Mouse (Mus musculus) layer of hippocampus, postnatal 10 days (tissue): Measurements from ENCODE around the gene Pofut1. TPM values are rescaled to one million over a fixed set of nuclear protein-coding genes. Genes with fewer than 3 reads are reported as not detected.

Experiments used
- DNase-seq, 2 experiments: peaks; one replicate each; pipeline ENCODE4 v3.0.0; 2021; ENCODE audit warnings: low spot score in 2 of 2
- total RNA-seq, 2 experiments: library from RNA; stranded (reverse); gene quantifications; 2 replicates each; pipeline ENCODE4 v1.2.3; 2021

Pofut1 gene
- total RNA-seq, 2 experiments from 2014 or later, result 18.0 to 22.9 TPM

DNA sequence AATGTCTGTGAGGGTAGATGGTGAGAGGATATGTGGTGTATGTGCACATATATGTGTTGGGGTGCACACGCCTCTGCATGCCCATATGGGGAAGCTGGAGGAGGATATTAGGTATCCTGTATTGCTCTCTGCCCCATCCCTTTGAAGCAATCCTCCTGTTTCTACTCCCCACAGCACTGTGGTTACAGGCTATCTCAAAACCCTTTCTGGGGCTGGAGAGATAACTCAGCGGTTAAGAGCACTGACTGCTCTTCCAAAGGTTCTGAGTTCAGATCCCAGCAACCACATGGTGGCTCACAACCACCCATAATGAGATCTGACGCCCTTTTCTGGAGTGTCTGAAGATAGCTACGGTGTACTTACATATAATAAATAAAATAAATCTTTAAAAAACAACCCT lies 45.2 kb downstream of the Pofut1 start:
- no peak for DNase-seq

DNA sequence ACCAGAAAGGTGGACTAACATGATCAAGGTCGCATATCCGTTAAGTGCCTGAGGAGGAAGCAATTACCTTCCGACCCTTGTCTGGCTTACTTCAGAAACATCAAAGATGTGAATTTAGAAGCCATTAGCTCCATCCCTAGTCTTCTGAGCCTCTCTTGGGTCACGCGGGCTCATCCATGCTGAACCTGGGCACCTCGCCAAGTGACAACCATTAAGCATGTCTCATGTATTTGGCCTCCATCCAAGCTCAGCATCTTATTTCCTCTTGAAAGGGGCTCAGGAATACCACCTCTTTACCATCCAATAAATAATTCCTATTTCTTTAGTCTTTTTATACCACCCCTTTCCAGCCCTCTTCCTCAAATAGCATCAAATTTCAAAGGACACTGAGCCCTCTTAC lies 46.5 kb downstream of the Pofut1 start:
- DNase-seq, result peak in 1 of 2 experiments; percentile 18

DNA sequence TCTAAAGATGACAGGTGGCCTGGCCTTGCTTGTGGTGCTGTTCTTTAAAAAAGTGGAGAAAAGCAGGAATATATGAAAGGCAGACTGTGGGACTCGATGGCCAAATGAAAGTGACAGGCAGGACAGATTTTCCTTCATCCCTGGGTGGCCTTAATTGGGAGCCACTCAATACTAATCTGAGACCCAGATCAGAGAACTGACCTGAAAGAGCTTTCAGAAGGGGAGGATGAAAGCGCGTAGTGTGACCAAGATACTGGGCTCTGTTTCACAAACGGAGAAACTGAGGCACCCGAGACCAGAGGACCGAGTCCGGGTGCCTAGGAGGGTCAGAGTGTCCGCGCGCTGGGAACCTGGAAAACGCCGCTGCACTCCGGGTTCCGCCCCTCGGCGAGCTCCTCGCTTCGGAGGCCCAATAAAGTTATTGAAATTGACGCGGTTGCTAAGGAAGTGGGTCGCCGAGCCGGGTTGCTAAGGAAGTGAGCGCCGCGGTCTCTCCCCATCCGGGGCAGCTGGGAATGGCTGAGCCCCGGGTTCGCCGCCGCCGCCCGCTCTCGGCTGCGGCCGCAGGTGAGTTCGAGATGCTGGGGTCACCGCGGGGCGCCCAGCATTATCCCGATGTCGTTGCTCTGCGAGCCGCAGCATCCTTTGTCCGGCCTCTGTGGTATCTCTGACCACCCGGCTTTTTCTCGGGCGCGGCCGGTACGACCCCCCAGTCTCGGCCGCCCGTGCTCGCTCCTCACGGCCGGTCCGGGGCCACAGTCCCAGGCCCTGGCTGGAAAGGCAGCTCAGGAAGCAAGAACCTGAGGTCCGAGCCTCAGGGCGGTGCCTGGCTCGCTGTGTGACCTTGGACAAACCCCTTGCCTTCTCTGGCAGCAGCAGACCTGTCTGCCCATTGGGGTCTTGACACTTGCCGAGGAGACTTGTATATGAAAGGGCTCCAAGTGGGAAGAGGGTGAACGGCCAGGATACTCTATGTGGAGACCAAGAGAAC lies 49.9 kb downstream of the Pofut1 start, which contains the start of gene Kif3b:
Gene Kif3b (plus strand): TSS at position 476 of the 991 bp plus-strand sequence.
- peak; percentile 85 to 87 for DNase-seq

DNA sequence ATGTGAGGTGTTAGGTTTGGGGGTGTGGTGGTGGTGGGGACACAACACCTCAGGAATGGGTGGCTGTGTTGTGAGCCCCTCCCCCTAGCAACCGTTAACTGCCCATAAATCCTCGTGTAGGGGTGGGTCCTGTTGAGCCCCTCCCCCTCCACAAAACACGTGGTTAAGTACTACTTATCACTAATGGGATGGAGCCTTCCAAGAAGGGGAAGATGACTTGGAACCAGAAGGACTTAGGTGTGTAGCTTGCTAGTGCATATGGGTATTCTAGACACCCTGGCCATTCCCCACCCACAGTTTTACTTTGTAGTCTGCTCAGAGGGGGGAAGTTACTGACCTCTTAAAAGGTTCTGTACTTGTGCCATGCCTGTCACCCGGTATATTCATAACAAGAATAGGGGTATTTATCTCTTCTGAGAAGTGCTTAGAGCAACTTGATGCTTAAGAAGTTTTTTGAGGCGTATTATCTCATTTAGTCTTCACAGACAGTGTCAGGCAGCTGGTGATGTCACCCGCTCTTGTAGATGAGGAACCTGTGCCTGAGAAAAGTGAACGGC lies 51.0 kb downstream of the Pofut1 start:
- peak in 1 of 2 experiments; percentile 29 for DNase-seq

DNA sequence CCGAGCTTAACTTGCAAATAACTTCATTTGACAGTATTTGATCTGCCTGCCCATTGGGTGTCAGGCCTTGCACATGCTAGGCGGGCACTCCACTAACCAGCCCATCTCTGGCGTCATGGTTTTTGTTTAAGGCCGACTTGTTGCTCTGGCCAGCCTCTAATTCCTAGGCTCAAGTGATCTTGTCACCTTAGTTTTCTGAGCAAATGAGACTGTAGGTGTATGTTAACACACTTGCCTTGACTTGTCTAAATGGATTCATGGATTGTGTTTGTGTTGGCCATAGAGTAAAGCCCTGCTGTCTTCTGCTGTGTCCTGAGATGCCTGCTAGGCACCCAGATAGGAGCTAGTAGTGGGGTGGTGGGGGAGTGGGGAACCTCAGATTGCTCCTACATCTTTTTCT lies 53.9 kb downstream of the Pofut1 start:
- DNase-seq, result no peak

DNA sequence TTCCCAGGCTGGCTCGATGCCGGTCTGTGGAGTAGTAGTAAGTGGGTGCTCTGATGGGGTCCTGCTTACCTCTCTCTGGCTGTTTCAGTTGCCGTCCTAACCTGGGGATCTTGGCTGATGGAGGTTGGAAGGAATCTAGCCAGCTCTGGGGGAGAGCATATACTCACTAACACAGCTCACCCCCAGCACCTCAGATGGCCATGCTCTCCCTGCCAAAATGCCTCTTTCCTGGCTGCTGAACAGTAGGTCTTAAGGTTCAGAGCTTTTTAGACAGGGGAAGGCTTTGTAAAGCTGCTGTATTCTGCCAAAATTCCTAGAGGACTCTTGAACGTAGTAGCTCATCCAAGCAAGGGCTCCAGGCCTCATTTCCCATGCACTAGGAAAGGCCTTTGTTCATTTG lies 56.4 kb downstream of the Pofut1 start:
- no peak for DNase-seq

DNA sequence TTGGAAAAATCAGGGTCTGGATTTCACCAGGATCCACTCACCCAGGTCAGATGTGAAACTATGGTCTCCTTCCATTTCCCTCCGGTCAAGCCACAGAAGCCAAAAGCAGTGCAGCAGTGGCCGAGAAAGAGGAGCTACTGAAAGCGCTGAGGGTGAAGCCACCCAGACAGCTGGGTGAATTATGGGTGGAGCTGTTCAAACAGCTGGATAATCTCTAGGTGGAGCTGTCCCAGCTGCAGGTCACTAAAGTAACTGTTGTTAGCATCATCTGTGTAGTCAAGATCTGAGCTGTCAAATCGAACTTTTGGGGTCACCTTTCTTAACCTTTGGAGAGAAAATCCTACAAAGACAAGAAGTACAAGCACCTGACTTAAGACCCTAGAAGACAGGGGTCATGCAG lies 57.1 kb downstream of the Pofut1 start:
- DNase-seq, result no peak

DNA sequence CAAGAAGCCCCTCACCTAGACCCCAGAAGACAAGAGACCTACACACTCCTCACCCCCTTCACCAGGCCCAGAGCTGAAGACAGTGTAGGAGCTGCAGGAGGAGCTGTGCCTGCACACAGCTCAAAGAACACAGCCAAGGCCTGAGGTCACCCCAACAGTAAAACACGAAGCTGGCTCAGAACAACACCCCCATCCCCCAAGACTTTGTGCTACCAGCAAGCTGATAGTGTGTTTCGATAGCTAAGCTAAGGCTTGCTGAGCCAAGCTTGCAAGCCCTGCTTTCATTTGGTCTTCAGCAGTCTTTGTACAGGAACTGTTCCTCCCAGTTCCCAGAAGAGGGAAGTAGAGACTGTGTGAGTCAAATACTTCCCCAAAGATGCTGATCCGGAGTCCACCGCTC lies 57.5 kb downstream of the Pofut1 start:
- no peak for DNase-seq

DNA sequence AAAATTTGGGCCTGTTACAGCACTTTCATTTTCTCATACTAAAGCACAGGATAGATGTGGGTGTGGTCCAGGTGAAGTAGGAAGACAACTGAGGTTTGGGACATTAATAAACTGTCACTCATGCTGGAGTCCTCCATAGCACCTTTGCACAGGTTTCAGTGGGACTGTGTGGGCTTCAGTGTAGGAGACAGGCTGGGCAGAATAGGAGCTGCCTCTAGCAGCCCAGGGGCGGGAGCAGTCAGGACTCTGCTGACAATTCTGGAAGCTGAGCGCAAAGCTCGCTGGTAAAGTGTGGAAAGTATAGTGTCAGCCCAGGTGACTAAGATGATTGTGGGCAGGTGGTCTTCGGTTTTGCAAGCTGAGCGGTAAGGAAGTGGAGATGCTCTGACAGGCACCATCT lies 59.8 kb downstream of the Pofut1 start:
- no peak for DNase-seq

DNA sequence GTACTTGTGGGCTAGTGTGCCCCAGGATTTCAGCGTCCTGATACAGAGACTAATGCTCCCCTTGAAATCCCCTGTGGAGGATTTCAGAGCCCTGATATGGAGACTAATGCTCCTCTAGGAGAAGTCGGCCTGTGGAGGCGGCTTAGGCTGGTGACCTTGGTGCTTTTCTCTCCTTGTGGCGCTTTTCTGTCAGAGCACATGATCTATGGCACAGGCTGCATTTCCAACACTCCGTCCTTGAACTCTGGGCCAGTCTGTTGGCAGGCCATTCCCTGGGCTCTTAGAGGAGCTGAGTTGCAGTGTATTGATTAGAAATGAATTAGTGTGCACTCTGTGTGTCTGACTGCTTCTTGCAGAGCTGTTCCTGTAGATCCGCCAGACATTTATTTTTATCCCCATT lies 63.9 kb downstream of the Pofut1 start:
- no peak for DNase-seq

DNA sequence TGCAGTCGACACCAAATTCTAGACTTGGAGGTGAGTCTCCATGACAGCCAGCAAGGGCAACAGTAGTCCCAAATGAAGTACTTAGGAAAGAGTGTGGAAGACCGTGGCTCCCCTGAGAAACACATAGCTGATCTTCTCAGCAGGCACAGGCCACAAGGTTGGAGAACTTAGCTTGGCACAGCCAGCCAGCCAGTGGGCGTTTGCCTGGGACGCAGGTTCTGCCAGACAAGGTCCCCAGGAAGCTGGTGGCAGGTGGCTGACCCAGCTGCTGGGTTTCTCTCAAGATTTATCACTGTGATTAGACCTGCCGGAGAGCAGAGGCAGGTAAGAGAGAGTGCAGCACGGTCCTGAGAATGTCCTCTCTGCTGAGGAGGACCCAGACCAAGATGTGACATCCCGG lies 67.3 kb downstream of the Pofut1 start:
- DNase-seq, result no peak

DNA sequence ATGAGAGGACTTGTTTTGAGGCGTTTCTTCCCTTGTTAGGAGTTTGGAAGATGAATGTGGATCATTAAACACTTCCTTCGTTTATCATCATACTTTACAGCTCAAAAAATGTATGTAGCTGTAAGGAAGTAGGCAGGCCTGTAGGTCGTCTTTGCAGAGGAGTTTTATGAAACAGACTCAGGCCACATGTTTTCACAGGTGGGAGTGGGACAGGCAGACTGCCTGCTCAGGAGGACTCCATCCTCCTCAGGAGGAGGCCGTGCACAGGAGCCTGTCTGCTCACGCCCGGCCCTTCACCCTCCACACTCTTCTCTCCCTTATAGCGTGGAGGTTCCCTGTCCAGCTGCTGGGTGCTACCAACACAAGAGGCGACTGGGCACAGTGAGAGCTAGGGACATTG lies 67.8 kb downstream of the Pofut1 start:
- no peak for DNase-seq

DNA sequence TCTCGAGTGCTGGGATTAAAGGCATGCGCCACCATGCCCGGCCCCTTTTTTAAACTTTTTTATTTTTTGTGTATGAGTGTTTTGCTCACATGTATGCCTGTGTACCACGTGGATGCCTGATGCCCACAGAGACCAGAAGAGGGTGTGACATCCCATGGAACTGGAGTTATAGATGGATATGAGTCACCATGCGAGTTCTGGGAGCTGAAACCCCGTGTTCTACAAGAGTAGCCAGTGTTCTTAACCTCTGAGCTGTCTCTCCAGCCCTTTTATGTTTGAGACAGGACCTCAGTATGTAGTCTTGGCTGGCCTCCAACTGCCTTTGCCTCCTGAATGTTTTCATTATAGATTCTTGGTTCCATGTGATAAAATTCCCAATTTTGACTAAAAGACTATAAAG lies 68.9 kb downstream of the Pofut1 start:
- DNase-seq, result no peak

DNA sequence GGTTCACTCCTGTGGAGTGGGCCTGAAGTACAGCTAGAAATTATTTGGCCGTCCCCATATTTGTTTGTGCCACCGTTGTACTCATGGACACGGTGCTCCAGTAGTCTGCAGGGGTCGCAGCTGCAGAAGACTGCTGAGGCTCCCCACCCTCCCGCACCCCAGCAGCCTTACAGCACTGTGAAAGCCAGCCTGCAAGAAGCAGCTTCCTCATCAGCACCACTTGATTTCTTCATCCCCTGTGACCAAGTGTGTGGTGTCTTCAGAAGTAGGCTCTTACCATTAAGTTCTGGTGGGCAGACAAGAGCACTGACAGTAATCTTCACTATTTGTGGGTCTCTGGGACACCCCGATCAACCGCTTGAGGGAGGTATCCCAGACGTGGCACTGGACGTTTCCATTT lies 71.6 kb downstream of the Pofut1 start:
- no peak for DNase-seq

DNA sequence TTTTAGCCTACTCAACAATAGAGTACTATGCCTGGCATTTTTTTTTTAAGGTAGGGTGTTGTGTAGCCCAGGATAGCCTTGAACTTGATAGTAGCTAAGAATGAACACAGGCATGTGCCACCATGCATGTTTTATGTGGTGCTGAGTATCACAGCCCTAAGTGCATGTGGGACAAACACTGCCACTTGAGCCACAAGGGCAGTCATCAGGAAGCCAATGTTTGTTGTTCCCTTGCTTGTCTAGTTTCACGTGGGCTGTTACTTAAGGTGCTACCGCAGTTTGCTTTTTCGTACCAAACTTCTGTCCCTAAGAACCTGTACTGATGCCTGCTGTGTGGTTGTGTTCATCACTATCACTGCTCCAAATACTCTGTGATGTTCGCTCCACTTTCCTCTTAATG lies 77.1 kb downstream of the Pofut1 start:
- no peak for DNase-seq

DNA sequence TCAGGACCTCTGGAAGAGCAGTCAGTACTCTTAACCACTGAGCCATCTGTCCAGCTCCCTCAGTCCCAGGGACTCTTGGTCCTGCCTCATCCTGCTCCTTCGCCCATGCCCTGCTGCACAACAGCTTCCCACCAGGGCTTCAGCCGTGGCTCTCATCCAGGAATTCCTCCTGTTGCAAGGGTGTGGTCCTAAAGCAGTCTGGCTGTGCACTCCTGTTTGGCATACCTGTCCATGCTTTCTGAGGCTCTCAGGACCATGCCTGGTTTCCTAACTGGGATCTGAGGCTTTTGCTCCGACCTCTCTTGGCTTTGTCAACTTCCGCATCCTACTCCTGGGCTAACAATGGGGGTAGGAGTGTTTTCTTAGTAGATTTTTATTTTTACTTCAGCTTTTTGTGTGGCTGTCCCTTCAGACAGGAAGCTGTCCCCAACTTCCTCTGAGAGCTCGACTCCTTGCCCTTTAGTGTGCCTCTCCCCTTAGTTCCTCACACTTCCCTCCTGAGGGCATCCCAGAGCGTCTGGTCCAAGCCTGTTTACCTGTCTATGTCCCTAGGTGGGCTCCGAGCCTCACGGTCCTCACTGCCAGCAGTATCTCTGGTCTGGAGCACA lies 77.8 kb downstream of the Pofut1 start:
- no peak for DNase-seq

Other genes with a start within 250 kb of the Pofut1 start
- gene Pdrg1, start 226.1 kb upstream of the Pofut1 start, total RNA-seq, result 10 to 100 TPM; 42.9 to 57.5 TPM
- gene Xkr7, start 209.7 kb upstream of the Pofut1 start, total RNA-seq, result 1 to 10 TPM; 5.7 to 6.3 TPM
- 1 to 10 TPM; 6.8 to 9.8 TPM for gene Ccm2l, start 175.6 kb upstream of the Pofut1 start, total RNA-seq
- 1 to 10 TPM; 2.6 to 3.2 TPM for gene Hck, start 133.1 kb upstream of the Pofut1 start, total RNA-seq
- 100 to 1,000 TPM in 1 of 2 experiments, 10 to 100 TPM in 1; 87.7 to 110 TPM for gene Tm9sf4, start 80.2 kb upstream of the Pofut1 start, total RNA-seq
- gene Tspyl3, start 16.1 kb upstream of the Pofut1 start, total RNA-seq, result 10 to 100 TPM; 30.6 to 32.7 TPM
- 1 to 10 TPM; 5.0 to 5.4 TPM for gene Plagl2, start 107 bp upstream of the Pofut1 start, total RNA-seq
- gene Kif3b, start 49.9 kb downstream of the Pofut1 start, total RNA-seq, result 10 to 100 TPM; 83.0 to 89.2 TPM
- gene Asxl1, start 104.3 kb downstream of the Pofut1 start, total RNA-seq, result 10 to 100 TPM; 37.2 to 37.7 TPM